Mouse (Mus musculus): ENCODE data around the gene Mrpl52. TPM values are rescaled to one million over a fixed set of nuclear protein-coding genes. Genes with fewer than 3 reads are reported as not detected.

Mrpl52 gene
- 10 to 100 TPM; 89.2 to 93.8 TPM for total RNA-seq (2021)
- long read RNA-seq, experiment 1, transcript Mrpl52-201 (5 exons, 418 nt), result major isoform, 25 of 34 reads
- long read RNA-seq, experiment 1, partial matches to known transcripts, result 1 of 34 reads
- long read RNA-seq, experiment 1, other reads (novel, unspliced or antisense), result 3 of 34 reads
- long read RNA-seq, experiment 2, transcript Mrpl52-201 (5 exons, 418 nt), result major isoform, 18 of 27 reads
- long read RNA-seq, experiment 2, partial matches to known transcripts, result 0 of 27 reads
- long read RNA-seq, experiment 2, other reads (novel, unspliced or antisense), result 4 of 27 reads

DNA sequence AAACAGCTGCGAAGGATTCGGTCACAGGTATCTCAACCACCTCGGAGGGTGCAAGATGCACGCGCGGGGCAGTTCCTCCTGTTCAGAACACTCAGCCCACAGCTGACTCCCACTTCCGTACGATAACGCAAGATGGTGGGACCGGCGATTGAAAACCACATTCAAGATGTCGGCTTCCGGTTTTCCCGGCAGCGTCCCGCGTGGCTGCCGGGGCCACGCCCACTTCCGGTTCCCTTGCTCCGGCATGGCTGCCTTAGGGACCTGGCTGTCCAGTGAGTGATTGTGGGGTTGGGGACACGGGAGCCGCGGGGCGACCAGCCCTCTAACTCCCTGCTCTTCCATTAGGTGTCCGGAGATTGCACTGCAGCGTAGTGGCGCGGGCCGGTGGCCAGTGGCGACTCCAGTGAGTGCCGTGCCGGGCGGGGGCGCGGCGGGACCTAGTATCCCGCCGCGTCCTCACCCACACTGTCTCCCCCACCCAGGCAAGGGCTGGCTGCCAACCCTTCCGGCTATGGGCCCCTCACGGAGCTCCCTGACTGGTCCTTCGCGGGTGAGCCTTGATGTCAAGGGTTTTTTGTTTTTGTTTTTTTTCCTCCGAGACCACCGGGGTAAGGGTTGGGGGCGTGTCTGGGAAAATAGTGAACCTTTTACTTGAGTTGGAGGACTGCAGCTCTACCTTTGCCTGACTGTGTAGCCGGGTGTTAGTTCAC, at the start of gene Mrpl52:
Mrpl52 (plus strand) TSS at position 221 of the 710 bp plus-strand sequence.
- peak; percentile 87 to 93 for DNase-seq (ENCODE audit: low spot score in 2 of 2)

GRCm38 (mm10) chr14:54377166-54377565, 49.5 kb upstream of the Mrpl52 start:
- DNase-seq (ENCODE audit: low spot score in 2 of 2), result no peak

DNA sequence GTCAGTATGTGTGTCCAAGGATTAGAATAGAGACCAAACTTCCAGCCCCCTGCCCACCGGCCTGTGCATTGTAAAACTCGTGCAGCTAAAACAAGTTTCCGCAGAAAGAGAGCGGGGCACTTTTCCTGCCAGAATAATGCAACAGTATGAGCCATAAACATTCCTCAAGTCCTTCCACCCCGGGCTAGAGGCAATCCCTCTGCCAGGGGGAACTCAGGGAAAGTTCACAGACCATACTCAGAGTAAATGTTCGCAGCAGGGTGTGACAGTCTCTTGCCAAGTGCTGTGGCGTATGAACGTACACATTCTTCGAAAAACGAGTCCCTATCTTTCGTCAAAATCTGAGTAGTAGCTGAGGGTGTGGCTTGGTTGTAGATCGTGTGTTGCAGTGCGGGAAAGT, 47.1 kb upstream of the Mrpl52 start:
- no peak for DNase-seq (ENCODE audit: low spot score in 2 of 2)

GRCm38 (mm10) chr14:54380616-54381015, 46.1 kb upstream of the Mrpl52 start:
- DNase-seq (ENCODE audit: low spot score in 2 of 2), result no peak

DNA sequence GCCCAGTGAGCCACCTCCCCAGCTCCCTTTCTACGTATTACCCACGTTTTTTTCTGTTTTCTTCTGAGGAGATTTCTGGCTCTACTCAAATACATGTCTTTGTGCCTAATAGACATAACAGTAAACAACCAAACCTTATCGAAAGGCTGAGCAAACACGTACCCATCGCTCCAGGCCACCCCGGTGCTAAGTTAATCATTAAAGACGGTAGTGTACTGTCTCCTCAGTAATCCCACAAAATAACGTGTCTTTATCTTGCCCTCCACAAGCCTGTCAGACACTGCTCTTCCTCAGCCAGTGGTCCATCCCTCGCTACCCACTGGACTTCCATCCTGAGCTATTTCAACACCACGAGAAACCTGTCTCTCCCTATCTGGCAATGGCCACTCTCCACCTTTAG, 44.9 kb upstream of the Mrpl52 start:
- DNase-seq (ENCODE audit: low spot score in 2 of 2), result no peak

- DNase-seq (ENCODE audit: low spot score in 2 of 2), result no peak
Measured at GRCm38 (mm10) chr14:54382641-54383040, 44.1 kb upstream of the Mrpl52 start.

DNA sequence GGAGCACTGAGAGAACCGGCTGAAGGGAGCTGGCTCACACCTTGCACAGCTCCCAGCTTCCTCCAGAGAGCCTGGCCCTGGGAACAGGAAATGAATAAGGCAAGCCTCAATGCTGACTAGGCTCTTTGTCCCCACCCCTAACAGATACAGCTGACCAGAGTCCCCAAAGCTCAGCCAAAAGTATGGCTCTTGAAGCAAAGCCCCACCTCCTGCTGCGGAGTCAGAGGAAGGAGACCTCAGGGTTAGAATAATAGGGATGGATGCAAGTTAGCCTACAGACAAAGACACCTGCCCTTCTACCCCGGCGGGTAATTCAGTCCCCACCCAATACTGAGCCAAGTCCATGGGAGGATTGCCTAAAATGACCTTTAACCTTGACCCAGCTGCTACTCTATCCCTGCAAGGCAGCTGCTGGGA, 43.3 kb upstream of the Mrpl52 start:
- no peak for DNase-seq (ENCODE audit: low spot score in 2 of 2)

DNA sequence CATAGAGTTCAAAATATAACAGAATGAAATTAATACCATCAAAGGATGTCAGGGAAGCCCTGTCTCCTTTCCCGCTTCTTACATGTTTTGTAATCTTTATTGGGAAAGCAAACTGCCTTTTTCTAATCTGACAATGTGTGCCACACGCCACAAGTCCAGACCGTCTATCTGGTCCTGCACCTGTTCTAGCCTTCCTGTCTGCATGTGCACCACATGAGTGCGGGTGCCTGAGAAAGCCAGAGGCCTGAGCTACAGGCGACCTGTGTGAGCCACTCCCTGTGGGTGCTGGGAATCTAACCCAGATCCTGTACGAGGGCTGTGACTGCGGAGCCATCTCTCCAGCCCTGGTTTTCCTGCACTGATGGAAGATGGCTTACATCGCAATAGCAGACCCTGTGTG, 42.3 kb upstream of the Mrpl52 start:
- no peak for DNase-seq (ENCODE audit: low spot score in 2 of 2)

DNA sequence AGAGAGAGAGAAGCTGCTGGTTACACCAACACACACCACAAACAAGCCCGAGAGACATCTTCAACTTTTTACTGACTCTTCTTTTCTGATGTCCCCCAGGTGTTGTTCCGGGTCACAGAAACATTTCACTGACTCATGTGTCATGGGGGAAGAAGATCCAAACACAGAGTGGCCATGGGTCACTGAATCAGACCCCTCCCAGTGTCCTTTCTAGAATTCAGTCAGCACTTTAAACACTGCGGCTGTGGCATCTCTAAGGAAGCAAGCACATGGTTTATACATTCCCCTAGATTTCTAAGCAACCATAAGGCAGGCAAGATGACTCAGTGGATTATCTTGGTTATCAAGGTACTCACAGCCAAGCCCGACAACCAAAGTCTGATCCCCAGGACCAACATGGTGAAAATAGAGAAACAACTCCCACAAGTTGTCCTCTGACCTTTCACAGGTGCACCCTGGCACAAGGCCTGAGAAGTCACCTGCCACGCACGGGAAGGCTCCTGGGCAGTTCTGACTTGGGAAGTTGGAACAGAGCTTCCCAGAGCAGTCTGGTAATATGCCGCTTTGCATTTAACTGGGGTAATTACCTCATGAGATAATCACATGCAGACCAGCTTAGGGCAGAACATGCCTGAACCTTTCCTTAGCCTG, 40.6 kb upstream of the Mrpl52 start:
- DNase-seq (ENCODE audit: low spot score in 2 of 2), result no peak

GRCm38 (mm10) chr14:54387546-54387945, 39.2 kb upstream of the Mrpl52 start:
- no peak for DNase-seq (ENCODE audit: low spot score in 2 of 2)

DNA sequence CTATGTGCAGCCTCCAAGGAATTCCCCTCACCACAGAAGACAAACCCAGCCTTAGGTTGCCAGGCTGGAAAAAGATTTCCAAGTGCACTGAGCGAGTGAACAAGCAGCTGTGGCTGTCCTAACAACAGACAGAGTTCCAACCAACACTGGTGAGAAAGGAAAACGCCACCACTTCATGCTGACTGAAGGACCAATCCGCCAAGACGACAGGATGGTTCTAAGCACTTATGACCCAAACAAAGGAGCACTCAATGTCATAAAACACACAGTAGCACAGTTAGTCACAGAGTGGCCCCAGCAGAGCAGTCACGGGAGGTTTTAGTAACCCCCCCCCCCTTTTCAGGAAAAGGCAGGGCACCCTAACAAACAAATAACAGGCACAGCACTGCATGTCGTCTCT, 35.9 kb upstream of the Mrpl52 start:
- DNase-seq (ENCODE audit: low spot score in 2 of 2), result no peak

DNA sequence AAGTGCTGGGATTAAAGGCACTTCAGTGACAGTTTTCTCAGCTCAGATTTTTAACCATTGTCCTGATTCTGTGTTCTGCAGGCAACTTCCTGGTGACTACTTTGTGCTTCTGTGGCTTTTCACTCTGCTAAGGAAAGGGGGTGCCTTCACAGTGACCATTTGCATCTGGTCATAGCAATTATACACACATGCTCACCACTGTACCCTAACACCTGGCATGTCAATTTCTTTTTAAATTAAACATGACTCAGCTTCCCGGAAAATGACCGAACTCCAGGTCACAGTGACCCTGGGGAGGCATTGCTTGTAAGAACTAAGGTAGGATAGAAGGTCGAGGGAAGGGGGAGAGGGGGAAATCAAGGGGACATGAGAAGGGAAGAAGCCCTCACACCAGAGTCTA, 32.9 kb upstream of the Mrpl52 start:
- no peak for DNase-seq (ENCODE audit: low spot score in 2 of 2)

DNA sequence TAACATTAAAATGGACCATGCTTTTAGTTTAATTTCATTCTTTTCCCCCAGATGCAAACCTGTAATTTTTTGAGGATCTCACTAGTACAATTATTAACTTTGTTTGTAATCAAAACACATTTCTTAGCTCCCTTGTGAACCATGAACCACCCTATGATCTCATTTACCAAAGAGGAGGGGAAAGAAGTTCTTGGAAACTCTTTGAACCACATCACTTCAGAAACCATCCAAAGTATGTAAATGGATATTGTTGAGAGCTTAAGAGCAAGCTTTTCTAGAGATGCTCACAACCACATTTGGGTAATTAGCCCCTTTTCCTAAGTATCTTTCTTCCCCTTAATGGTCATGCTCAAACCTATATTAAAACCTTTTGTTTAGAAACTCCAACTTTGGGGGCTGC, 32.4 kb upstream of the Mrpl52 start:
- no peak for DNase-seq (ENCODE audit: low spot score in 2 of 2)

DNA sequence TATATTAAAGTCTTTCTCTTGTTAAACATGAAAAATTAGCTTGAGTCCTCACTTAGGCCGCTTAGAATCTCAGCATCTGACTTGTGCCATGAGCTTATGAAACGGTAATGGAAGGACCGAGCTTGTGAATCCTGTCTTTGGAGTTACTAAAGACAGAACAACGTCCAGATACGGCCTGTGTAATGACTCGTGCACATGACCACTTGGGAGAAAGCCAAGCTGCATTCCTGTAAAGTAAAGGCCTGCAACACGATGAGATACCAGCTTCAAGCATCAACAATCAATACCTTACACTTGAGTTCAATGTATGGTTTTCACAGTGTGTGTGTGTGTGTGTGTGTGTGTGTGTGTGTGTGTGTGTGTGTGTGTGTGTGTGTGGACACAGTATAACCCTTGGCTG, 30.0 kb upstream of the Mrpl52 start:
- no peak for DNase-seq (ENCODE audit: low spot score in 2 of 2)

DNA sequence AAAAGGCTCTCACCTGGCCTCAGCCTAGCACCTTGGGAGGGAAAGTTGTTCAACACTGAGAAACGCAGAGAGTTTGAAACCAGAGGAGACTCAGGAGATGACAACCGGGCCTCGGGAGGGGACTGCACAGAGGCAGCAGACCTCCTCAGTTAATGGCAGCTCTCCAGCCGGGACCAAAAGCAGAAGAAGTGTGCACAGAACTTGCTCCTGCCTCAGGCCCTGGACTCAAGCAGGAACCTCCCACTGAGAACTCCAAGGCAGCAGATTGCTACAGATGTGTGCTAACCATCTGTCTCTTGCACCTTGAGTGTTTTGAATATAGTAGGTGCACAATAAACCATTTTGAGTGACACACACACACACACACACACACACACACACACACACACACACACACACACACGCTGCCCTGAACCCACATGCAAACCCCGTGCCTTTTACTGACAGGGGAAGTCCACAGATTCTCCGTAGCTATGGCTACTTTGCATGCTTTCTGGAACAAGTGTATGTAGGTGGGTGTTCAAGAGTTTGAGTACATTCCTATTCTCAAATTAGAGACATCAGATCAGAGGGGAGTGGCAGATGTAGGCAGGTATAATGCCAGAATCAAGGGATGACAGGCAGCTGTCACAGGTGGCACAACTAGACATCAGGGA, 28.7 kb upstream of the Mrpl52 start:
- DNase-seq (ENCODE audit: low spot score in 2 of 2), result no peak

DNA sequence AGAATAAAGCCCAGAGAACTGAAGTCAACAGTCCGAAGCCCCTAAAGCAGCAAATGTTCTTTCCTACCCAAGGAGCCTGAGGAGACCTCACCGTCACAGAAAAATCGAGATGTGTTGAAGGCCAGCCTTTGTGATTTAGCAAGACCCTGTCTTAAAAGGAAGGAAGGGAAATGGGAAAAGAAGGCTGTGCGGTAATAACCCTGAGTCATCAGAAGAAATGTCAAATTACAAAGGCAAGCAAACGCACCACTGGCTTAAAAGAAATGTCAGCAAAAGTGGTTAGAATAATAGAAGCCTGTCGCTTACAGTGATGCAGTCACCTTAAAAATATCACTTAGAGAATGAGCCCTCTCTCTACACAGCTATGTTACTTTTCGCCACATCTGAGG, 28.2 kb upstream of the Mrpl52 start:
- no peak for DNase-seq (ENCODE audit: low spot score in 2 of 2)

DNA sequence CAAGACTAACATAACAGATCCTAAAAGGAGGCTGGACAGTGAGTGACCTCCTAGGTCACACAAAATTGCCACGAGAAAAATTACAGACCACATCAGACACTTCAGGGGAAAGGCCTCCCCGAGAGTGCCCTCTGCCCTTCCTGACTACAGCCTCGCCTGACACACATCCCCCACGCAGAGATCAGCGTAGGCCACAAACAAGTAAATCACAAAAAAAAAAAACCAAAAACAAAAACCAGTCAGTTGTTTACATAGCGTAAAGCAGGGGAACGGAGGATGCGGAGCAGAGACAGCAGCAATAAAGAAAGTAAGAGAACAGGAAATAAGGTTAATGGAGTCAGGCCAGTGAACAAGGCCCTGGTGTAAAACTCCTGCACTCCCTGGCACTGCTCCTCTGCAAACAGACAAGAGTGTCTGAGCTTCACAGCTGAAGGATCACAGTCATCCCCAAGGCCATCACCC, 27.8 kb upstream of the Mrpl52 start:
- no peak for DNase-seq (ENCODE audit: low spot score in 2 of 2)

DNA sequence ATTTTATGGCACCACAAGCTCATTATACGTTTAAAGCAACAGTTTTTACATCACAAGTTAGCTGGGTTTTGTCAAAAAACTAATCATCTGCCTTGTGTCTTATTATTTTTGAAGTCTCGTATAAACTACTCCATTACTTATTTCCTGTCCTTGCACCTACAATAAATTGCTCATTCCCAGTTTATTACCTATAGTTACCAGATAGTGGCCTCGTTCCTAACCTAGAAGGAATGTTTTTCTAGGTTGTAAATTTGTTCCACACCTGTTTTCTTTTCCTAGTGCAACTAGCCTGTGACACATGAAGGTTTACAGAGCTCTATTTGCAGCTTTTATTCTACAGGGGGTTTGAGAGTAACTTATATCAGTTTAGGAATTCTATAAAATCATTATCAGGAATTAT, 25.0 kb upstream of the Mrpl52 start:
- DNase-seq (ENCODE audit: low spot score in 2 of 2), result no peak

- DNase-seq (ENCODE audit: low spot score in 2 of 2), result no peak
Measured at GRCm38 (mm10) chr14:54408336-54409056, 18.2 kb upstream of the Mrpl52 start.

DNA sequence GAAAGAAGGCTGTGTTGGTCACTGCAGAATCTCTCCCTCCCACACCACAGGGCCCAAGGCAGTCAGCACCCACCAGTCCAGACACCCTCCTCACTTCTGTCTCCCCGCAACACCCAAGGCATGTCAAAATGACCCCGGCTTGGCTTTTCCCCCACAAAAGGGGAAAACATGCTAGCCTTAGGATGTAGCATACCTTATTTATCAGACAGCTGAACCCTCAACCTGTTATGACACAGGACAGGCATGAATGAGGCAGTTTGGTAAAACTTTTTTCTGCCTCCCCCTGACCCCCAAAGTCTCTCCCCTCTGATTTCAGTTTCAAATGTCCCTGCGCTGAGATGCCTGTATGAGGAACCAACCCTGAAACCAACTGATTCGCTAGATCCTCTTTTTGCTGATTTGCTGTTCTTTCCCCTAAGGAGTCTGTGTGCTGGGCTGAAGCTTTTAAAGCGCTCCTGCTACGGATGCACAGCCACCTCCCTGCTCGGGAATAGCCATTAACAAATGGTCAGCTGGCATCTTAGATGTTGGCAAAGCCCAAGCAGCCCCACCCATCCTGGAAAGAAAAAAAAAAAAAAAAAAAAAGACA, 17.6 kb upstream of the Mrpl52 start:
- DNase-seq (ENCODE audit: low spot score in 2 of 2), result no peak
